ENCODE assay signal across 8 mouse cellular contexts in the genomic region with DNA sequence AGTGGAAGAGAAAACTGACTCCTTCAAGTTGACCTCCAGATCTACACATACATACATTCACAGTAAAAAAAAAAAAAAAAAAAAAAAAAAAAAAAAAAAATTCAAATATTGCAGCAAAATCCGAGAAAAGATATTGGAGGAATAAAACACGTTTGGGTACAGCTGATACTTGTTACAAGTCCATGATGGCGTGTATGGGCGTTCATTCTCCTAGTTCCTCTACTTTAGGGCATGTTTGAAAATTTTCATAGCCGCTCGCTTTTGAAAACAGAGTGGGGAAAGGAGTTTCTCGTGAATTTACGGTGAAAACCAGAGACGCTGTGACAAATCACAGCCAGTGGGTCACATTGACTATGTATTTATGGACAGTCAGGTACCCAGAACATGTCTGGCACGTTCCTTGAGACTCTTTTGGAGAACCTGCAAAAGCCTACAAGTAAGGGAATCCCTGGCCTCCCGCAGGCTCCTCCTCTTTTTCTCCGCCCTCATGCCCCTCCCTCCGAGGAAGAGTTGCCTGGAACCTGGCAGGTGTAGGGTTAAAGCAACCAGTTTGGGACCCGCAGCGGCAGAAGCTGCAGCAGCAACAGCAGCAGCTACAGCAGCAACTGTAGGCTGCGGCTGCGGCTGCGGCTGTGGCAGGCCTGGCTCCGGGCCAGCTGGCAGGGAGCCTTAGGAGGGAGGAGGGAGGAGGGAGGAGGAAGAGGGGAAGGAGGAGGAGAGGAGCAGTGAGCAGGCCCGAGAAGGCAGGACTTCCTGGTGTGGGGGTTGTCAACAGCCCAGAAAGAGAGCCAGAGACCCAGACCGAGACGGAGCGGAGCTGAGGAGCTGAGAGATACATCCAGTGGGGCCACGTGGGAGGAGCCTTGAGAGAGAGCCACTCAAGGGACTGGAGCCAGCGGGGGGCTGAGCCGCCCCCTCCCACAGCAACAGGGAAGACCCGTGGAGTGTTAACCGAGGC. TPM values are rescaled to one million over a fixed set of nuclear protein-coding genes. Genes with fewer than 3 reads are reported as not detected.
DNase-seq lines count a peak whose midpoint lies in the region; ATAC-seq and TF ChIP-seq lines count a peak whose summit lies in the region.

A gene (plus strand): TSS at position 517 of the 958 bp plus-strand sequence.

- intact Hi-C loops in gastrocnemius, adult 2 months (cut with DNase I) = loop anchor here (10.0 kb wide), 1 partner anchor 241 kb away; a partner anchor contains a TSS

- peak within 1 kb of the TSS; percentile 75 for H3K9ac ChIP-seq in hindbrain, embryonic 16.5 days (ENCODE audit: low read depth, low read length)

- H3K4me2 ChIP-seq in hindbrain, embryonic 16.5 days (ENCODE audit: low read length) = peak within 1 kb of the TSS; percentile 96

- H3K4me3 ChIP-seq in gastrocnemius, adult 2 months = peak within 1 kb of the TSS; percentile 76
- H3K4me3 ChIP-seq in hindbrain, embryonic 16.5 days (ENCODE audit: low read length) = peak within 1 kb of the TSS; percentile 51

- DNase-seq in adipocyte (ENCODE audit: low spot score) = peak; percentile 94
- DNase-seq in gastrocnemius, adult 2 months = peak; percentile 94
- peak; percentile 80 to 91 for DNase-seq in left cerebral cortex, adult 8-10 months (ENCODE audit: low spot score in 2 of 2)
- peak; percentile 85 to 88 for DNase-seq in right cerebral cortex, adult 2 months (ENCODE audit: low spot score in 2 of 2)
- peak; percentile 92 for DNase-seq in urinary bladder, postnatal 14 days (ENCODE audit: low spot score)

- peak; percentile 67 for ATAC-seq in common myeloid progenitor, adult 5-6 weeks (replicated peaks; ENCODE audit: low read depth, poor library complexity, severe bottlenecking)
- peak; percentile 86 for ATAC-seq in hindbrain, embryonic 16.5 days
- peak; percentile 60 for ATAC-seq in megakaryocyte, adult 5-6 weeks (ENCODE audit: poor library complexity, severe bottlenecking)

- peak within 1 kb of the TSS; percentile 91 for H3K27ac ChIP-seq in gastrocnemius, adult 2 months
- peak within 1 kb of the TSS; percentile 88 for H3K27ac ChIP-seq in hindbrain, embryonic 16.5 days (ENCODE audit: low read depth, low read length)

- H3K9me3 ChIP-seq in hindbrain, embryonic 16.5 days (ENCODE audit: control insufficient read depth, low read length) = no peaks in the 10 kb centered on the region

- no peaks in the 10 kb centered on the region for H3K27me3 ChIP-seq in hindbrain, embryonic 16.5 days (replicated peaks; ENCODE audit: control insufficient read depth, insufficient read depth, low read length)

- WGBS in hindbrain, embryonic 16.5 days = 3% methylated on average over 28 of the region's 28 CpGs

- H3K4me1 ChIP-seq in hindbrain, embryonic 16.5 days (ENCODE audit: control insufficient read depth, insufficient read depth, low read depth, low read length) = peaks cover 31% of the 10 kb centered on the region

- H3K36me3 ChIP-seq in hindbrain, embryonic 16.5 days (ENCODE audit: control insufficient read depth, insufficient read depth, low read length) = no peaks in the 10 kb centered on the region

- no peak for TF ChIP-seq CTCF in gastrocnemius, adult 2 months (IDR thresholded peaks at IDR 0.05)

RNA-seq across cellular contexts. Expression of the gene that starts here (rescaled TPM):
- 86.7 and 97.2 TPM in 2 replicates for total RNA-seq in common myeloid progenitor, adult 5-6 weeks (2017)
- 10 to 100 TPM; 43.5 to 58.6 TPM for total RNA-seq in gastrocnemius, adult 2 months (2021)
- 101 and 150 TPM in 2 replicates for polyA plus RNA-seq in hindbrain, embryonic 16.5 days (2015; fragmentation: Nextera tagmentation; extraction: Ambion mirVana)
- total RNA-seq in left cerebral cortex, adult 8-10 months (2022) = 100 to 1,000 TPM; 149 to 216 (median 162) TPM
- total RNA-seq in megakaryocyte, adult 5-6 weeks (2015) = 55.9 and 74.7 TPM in 2 replicates
- 112 and 113 TPM in 2 replicates for total RNA-seq in megakaryocyte, adult 5-6 weeks (2017)

Comparison
In these comparisons a context has a peak if more than half of its experiments do, and no peak if none do; other contexts are left out.
1. Peak in every context shown above with its lines: DNase-seq, ATAC-seq, H3K4me3 ChIP-seq and H3K27ac ChIP-seq.